Mouse (Mus musculus) intestine, postnatal 0 days (tissue): ENCODE measurements around the gene Exoc3l. TPM values are rescaled to one million over a fixed set of nuclear protein-coding genes. Genes with fewer than 3 reads are reported as not detected.

Source experiments
- ATAC-seq: fragments of 200-750 bp; cut with Nextera tagmentation; 2 replicates; pipeline ENCODE4 v1.8.0; 2017; ENCODE audit warnings: mild to moderate bottlenecking, moderate TSS enrichment, moderate library complexity
- H3K27ac ChIP-seq: fragments of 300-500 bp; sonication (generic); 2 replicates; pipeline ENCODE4 v1.5.1; 2014; ENCODE audit warnings: mild to moderate bottlenecking, low read depth, low read length, moderate library complexity
- H3K27me3 ChIP-seq: fragments of 300-500 bp; sonication (generic); replicated peaks from 2 replicates; pipeline ENCODE4 v1.6.1; 2014; ENCODE audit warnings: low read length, mixed read lengths; ENCODE audit not compliant: control insufficient read depth, insufficient read depth
- H3K36me3 ChIP-seq: fragments of 300-500 bp; sonication (generic); 2 replicates; pipeline ENCODE4 v1.6.1; 2014; ENCODE audit warnings: mild to moderate bottlenecking, moderate library complexity; ENCODE audit not compliant: control insufficient read depth, insufficient read depth
- H3K4me1 ChIP-seq: fragments of 300-500 bp; sonication (generic); replicated peaks from 2 replicates; pipeline ENCODE4 v1.6.1; 2014; ENCODE audit warnings: antibody characterized with exemption, low read length, mixed read lengths; ENCODE audit not compliant: control insufficient read depth, insufficient read depth
- H3K4me2 ChIP-seq: fragments of 300-500 bp; sonication (generic); replicated peaks from 2 replicates; pipeline ENCODE4 v1.6.1; 2014; ENCODE audit warnings: low read depth, mild to moderate bottlenecking, moderate library complexity
- H3K4me3 ChIP-seq: fragments of 300-500 bp; sonication (generic); 2 replicates; pipeline ENCODE4 v1.5.1; 2014; ENCODE audit warnings: low read depth, low read length
- H3K9ac ChIP-seq: fragments of 300-500 bp; sonication (generic); 2 replicates; pipeline ENCODE4 v1.6.1; 2014; ENCODE audit warnings: mild to moderate bottlenecking, low read depth, low read length
- H3K9me3 ChIP-seq: fragments of 300-500 bp; sonication (generic); 2 replicates; pipeline ENCODE4 v1.6.1; 2016; ENCODE audit warnings: mixed run types; ENCODE audit not compliant: control insufficient read depth
- CTCF ChIP-seq: sonication (generic); IDR thresholded peaks from 2 replicates; pipeline ENCODE4 v1.5.1; 2016; ENCODE audit warnings: low read depth, mild to moderate bottlenecking, control low read depth, antibody characterized with exemption, moderate library complexity
- WGBS: fragments of 180-500 bp; shearing (Covaris S2); extraction: QIAGEN DNeasy Blood & Tissue Kit; methylation state at CpG from one replicate; pipeline ENCODE4 v1.1.7; 2014; 5-methylcytosine and 5-hydroxymethylcytosine counted together
- microRNA counts: library from miRNA; unstranded; fragments of <30 nt; microRNA quantifications from one replicate; lab custom pipeline; 2016
- microRNA-seq: library from miRNA; unstranded; fragments of <30 nt; microRNA quantifications from one replicate; pipeline ENCODE4, GENCODE M21; 2016
- polyA plus RNA-seq: library from polyadenylated mRNA; unstranded; fragments of >200 nt; fragmentation: Nextera tagmentation; extraction: Ambion mirVana; gene quantifications from 2 replicates; pipeline ENCODE4 v1.2.1, GENCODE M21; 2015

Gene Exoc3l
- polyA plus RNA-seq, 1 experiment from 2014 or later = 2.5 TPM

- Histone ChIP-seq H3K27ac (peak within 1 kb of the TSS; percentile 72), H3K4me1 (peaks cover 12% of the 10 kb centered on the region; the same call in 1 of the 2 replicates), H3K27me3 (peaks cover 10% of the 10 kb centered on the region; the same call in 1 of the 2 replicates), H3K4me3 (peak within 1 kb of the TSS; percentile 64), H3K4me2 (peak within 1 kb of the TSS; percentile 98), H3K9me3 (no peaks in the 10 kb centered on the region), H3K9ac (peak within 1 kb of the TSS; percentile 47), H3K36me3 (peaks cover 30% of the 10 kb centered on the region)
- ATAC-seq = peak; percentile 62
- under 1% methylated on average over 14 of the region's 14 CpGs for WGBS
- TF ChIP-seq CTCF = no peak
Observed at GRCm38 (mm10) chr8:105254966-105255350, 40.9 kb downstream of the Exoc3l start, which contains the start of gene B3gnt9. Gene B3gnt9 (minus strand): TSS chr8:105255153.

- H3K4me3 ChIP-seq = peak overlapping the region; percentile 64
- peak overlapping the region; percentile 72 for H3K27ac ChIP-seq
- peak overlapping the region; percentile 47 for H3K9ac ChIP-seq
- H3K4me1 ChIP-seq = peaks cover 8% of the 10 kb centered on the region; the same call in 1 of the 2 replicates
- WGBS = under 1% methylated on average over 74 of the region's 74 CpGs
- no peaks in the 10 kb centered on the region for H3K9me3 ChIP-seq
- H3K4me2 ChIP-seq = peak overlapping the region; percentile 98
- ATAC-seq = peak; percentile 76
- TF ChIP-seq CTCF = peak; percentile 97
- H3K36me3 ChIP-seq = peaks cover 36% of the 10 kb centered on the region
- peaks cover 10% of the 10 kb centered on the region; the same call in 1 of the 2 replicates for H3K27me3 ChIP-seq
Observed at GRCm38 (mm10) chr8:105254152-105254965, 41.5 kb downstream of the Exoc3l start.

DNA sequence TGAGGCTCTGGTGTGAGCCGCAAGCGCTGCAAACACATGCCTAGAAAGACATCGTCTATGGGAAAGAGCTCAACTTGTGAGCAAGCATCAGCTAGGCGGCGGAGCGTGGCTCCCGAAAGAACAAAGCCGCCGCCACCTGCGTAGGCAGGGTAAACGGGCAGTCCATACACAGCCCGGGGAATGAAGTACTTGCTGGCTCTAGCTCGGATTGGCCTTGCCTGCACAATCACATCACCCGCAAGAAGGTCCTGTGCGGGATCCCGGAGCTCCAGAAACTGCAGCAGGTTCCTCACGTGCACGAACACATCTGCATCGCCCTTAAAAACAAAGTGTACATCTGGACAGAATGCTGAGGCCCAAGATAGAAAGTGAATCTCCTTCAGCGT is 42.1 kb downstream of the Exoc3l start:
- no peak for ATAC-seq
- 0 out of 2 replicates have a peak, but pooled peaks cover 4% of the 10 kb centered on the region for H3K27me3 ChIP-seq
- peaks cover 3% of the 10 kb centered on the region; the same call in 1 of the 2 replicates for H3K4me1 ChIP-seq
- peak overlapping the region; percentile 47; the same call in 1 of the 2 replicates for H3K9ac ChIP-seq
- TF ChIP-seq CTCF = no peak
- H3K27ac ChIP-seq = no peak overlapping the region
- 53% methylated on average over 20 of the region's 20 CpGs for WGBS
- peak overlapping the region; percentile 98 for H3K4me2 ChIP-seq
- peaks cover 38% of the 10 kb centered on the region for H3K36me3 ChIP-seq
- no peaks in the 10 kb centered on the region for H3K9me3 ChIP-seq
- peak overlapping the region; percentile 64 for H3K4me3 ChIP-seq

DNA sequence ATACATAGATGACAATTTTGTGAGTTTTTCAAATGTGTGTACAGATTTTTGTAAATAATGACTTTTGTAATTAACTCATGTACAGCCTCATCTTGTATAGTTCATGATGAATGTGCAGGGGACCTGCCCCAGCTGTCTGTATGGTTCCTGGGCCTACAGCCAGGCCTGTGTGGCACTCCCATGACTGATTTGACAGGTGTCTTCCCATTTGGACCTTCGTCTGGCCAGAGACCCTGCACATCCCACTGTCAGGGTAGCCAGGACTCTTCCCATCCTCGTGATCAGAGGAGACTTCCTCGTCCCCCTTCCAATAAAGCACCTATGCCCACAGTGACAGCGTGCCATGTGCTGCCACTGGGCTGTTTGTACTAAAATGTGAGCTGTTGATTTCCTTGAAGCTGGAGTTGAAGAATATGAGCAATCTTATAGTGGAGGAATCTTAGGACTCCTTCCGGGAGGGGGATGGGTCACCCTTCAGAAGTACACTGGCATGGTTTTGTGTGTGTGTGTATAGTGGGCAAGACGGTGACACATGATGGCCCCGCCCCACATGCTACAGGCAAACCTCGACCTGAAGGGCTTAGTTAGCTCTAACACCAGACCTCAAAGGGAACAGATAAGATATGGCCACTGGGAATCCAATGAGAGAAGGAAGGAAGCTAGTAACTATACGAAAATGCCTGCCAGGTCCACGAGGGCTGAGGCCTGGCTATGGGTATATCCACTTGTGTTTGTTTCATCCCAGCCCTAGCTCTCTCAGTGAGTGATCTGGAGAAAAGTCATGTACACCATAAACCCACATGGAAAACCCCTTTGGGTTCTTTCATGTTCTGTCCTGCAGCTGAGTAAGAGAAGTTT is 43.0 kb downstream of the Exoc3l start:
- Histone ChIP-seq H3K4me3 (no peak overlapping the region), H3K4me2 (no peak overlapping the region; the same call in 1 of the 2 replicates), H3K27ac (no peak overlapping the region), H3K36me3 (peaks cover 45% of the 10 kb centered on the region), H3K9ac (no peak overlapping the region), H3K27me3 (no peaks in the 10 kb centered on the region), H3K4me1 (peaks cover 3% of the 10 kb centered on the region; the same call in 1 of the 2 replicates), H3K9me3 (no peaks in the 10 kb centered on the region)
- no peak for ATAC-seq
- 60% methylated on average over 10 of the region's 10 CpGs for WGBS
- no peak for TF ChIP-seq CTCF

- no peaks in the 10 kb centered on the region for H3K9me3 ChIP-seq
- no peak overlapping the region for H3K27ac ChIP-seq
- no peaks in the 10 kb centered on the region for H3K27me3 ChIP-seq
- no peak for ATAC-seq
- whole genome bisulfite sequencing = 93% methylated on average over 6 of the region's 6 CpGs
- peaks cover 54% of the 10 kb centered on the region for H3K36me3 ChIP-seq
- TF ChIP-seq CTCF = no peak
- peaks cover 3% of the 10 kb centered on the region; the same call in 1 of the 2 replicates for H3K4me1 ChIP-seq
- no peak overlapping the region for H3K4me2 ChIP-seq
- no peak overlapping the region for H3K9ac ChIP-seq
- H3K4me3 ChIP-seq = no peak overlapping the region
Observed at GRCm38 (mm10) chr8:105251954-105252353, 43.9 kb downstream of the Exoc3l start.

GRCm38 (mm10) chr8:105241016-105241415 is 54.9 kb downstream of the Exoc3l start:
- 97% methylated on average over 7 of the region's 7 CpGs for WGBS
- peaks cover 52% of the 10 kb centered on the region for H3K36me3 ChIP-seq
- H3K4me2 ChIP-seq = no peak overlapping the region
- no peaks in the 10 kb centered on the region for H3K27me3 ChIP-seq
- no peaks in the 10 kb centered on the region for H3K4me1 ChIP-seq
- no peak overlapping the region for H3K4me3 ChIP-seq
- ATAC-seq = no peak
- no peak overlapping the region for H3K27ac ChIP-seq
- TF ChIP-seq CTCF = no peak
- no peak overlapping the region for H3K9ac ChIP-seq
- H3K9me3 ChIP-seq = no peaks in the 10 kb centered on the region

MicroRNAs within 50 kb of the gene (microRNA counts, 519-probe panel; counts per million panel counts)
- microRNA mmu-miR-328 (lab: Ali Mortazavi, UCI) = 2,913 counts per million, percentile 31 among the panel's probes with 10 or more counts

Small RNAs within 50 kb of the gene (microRNA-seq; reads per million reads assigned to microRNA genes)
- gene Gm27320 = not detected
- gene Mir328 = 197 reads per million, percentile 56 among the genes with 10 or more reads in this experiment

Other genes with a start within 250 kb of the Exoc3l start
- gene Ces3a, start 247.5 kb downstream of the Exoc3l start, polyA plus RNA-seq = 0.08 TPM in 1 of 2 replicates, not detected in the other
- not detected in 2 replicates for gene Ces3b, start 212.3 kb downstream of the Exoc3l start, polyA plus RNA-seq
- not detected in 2 replicates for gene Ces4a, start 164.3 kb downstream of the Exoc3l start, polyA plus RNA-seq
- gene Cbfb, start 125.4 kb downstream of the Exoc3l start, polyA plus RNA-seq = 18.9 and 21.8 TPM in 2 replicates
- gene D230025D16Rik, start 71.0 kb downstream of the Exoc3l start, polyA plus RNA-seq = 14.3 and 14.8 TPM in 2 replicates
- gene B3gnt9, start 40.9 kb downstream of the Exoc3l start, polyA plus RNA-seq = 7.1 and 8.1 TPM in 2 replicates
- gene Tradd, start 31.5 kb downstream of the Exoc3l start, polyA plus RNA-seq = 50.6 TPM in 2 replicates
- gene Fbxl8, start 31.5 kb downstream of the Exoc3l start, polyA plus RNA-seq = 6.0 and 6.2 TPM in 2 replicates
- gene Hsf4, start 26.3 kb downstream of the Exoc3l start, polyA plus RNA-seq = 0.27 and 0.48 TPM in 2 replicates
- gene Nol3, start 20.0 kb downstream of the Exoc3l start, polyA plus RNA-seq = 0.76 and 0.90 TPM in 2 replicates
- gene 4931428F04Rik, start 6.2 kb downstream of the Exoc3l start, polyA plus RNA-seq = 1.5 and 1.7 TPM in 2 replicates
- gene E2f4, start 1.6 kb upstream of the Exoc3l start, polyA plus RNA-seq = 36.6 and 42.0 TPM in 2 replicates
- gene Elmo3, start 9.5 kb upstream of the Exoc3l start, polyA plus RNA-seq = 34.2 TPM in 2 replicates
- gene Lrrc29, start 30.2 kb upstream of the Exoc3l start, polyA plus RNA-seq = 3.8 and 3.9 TPM in 2 replicates
- gene Tmem208, start 30.3 kb upstream of the Exoc3l start, polyA plus RNA-seq = 167 and 184 TPM in 2 replicates
- gene Fhod1, start 51.9 kb upstream of the Exoc3l start, polyA plus RNA-seq = 1.3 and 1.6 TPM in 2 replicates
- 0.31 and 0.40 TPM in 2 replicates for gene Slc9a5, start 52.7 kb upstream of the Exoc3l start, polyA plus RNA-seq
- 0.13 and 0.20 TPM in 2 replicates for gene Plekhg4, start 77.2 kb upstream of the Exoc3l start, polyA plus RNA-seq
- gene Kctd19, start 117.4 kb upstream of the Exoc3l start, polyA plus RNA-seq = 0.07 and 0.13 TPM in 2 replicates
- gene Lrrc36, start 117.5 kb upstream of the Exoc3l start, polyA plus RNA-seq = 0.10 and 0.20 TPM in 2 replicates
- 67.9 and 78.5 TPM in 2 replicates for gene Tppp3, start 175.4 kb upstream of the Exoc3l start, polyA plus RNA-seq
- gene Zdhhc1, start 200.8 kb upstream of the Exoc3l start, polyA plus RNA-seq = 6.4 and 7.1 TPM in 2 replicates
- gene Hsd11b2, start 222.7 kb upstream of the Exoc3l start, polyA plus RNA-seq = 1.1 and 4.1 TPM in 2 replicates